Comparison of ENCODE assay signal across 25 mouse cellular contexts in genomic region chr16:18079300-18079699, GRCm38 (mm10). TPM values are rescaled to one million over a fixed set of nuclear protein-coding genes. Genes with fewer than 3 reads are reported as not detected.
"Had no signal": no experiment of that assay in that cellular context is flagged by ENCODE, and none has a peak within 500 bp of the region (broad histone marks: within the 10 kb centered on the region; RNA-seq: fewer than 3 reads in every experiment).

No protein-coding gene starts in this region.

- DNase-seq: gastrocnemius, adult 2 months; gastrocnemius, postnatal 10 days; gastrocnemius, postnatal 25 days; heart, postnatal 4 days; kidney, adult 18-20 months; kidney, postnatal 10 days; kidney, postnatal 25 days; kidney, postnatal 4 days had no signal

- H3K9me3 ChIP-seq: heart, embryonic 10.5 days; heart, embryonic 12.5 days; hindbrain, embryonic 10.5 days; hindbrain, embryonic 12.5 days; intestine, embryonic 15.5 days; kidney, embryonic 15.5 days; limb, embryonic 10.5 days; limb, embryonic 12.5 days; liver, embryonic 12.5 days had no signal

- H3K27me3 ChIP-seq: heart, embryonic 12.5 days; hindbrain, embryonic 12.5 days; intestine, embryonic 15.5 days; kidney, embryonic 15.5 days; limb, embryonic 12.5 days; liver, embryonic 12.5 days had no signal

- H3K4me3 ChIP-seq: gastrocnemius, adult 2 months; heart, embryonic 10.5 days; heart, embryonic 12.5 days; hindbrain, embryonic 10.5 days; hindbrain, embryonic 12.5 days; intestine, embryonic 15.5 days; kidney, embryonic 15.5 days; layer of hippocampus, adult 2 months; left cerebral cortex, adult 2 months; limb, embryonic 10.5 days; limb, embryonic 12.5 days; liver, embryonic 12.5 days had no signal

- H3K4me1 ChIP-seq: heart, embryonic 12.5 days; hindbrain, embryonic 12.5 days; limb, embryonic 12.5 days had no signal

- H3K27ac ChIP-seq: gastrocnemius, adult 2 months; heart, embryonic 10.5 days; hindbrain, embryonic 10.5 days; hindbrain, embryonic 12.5 days; hindbrain, embryonic 14.5 days; intestine, embryonic 15.5 days; kidney, embryonic 15.5 days; layer of hippocampus, adult 2 months; left cerebral cortex, adult 2 months; limb, embryonic 10.5 days; limb, embryonic 12.5 days; liver, embryonic 12.5 days; liver, embryonic 14.5 days had no signal

- H3K36me3 ChIP-seq: heart, embryonic 12.5 days; intestine, embryonic 15.5 days had no signal

- ATAC-seq: hindbrain, embryonic 16.5 days; inflammation-experienced regulatory T-cells, adult 6 months; intestine, embryonic 15.5 days; intestine, postnatal 0 days; liver, embryonic 12.5 days had no signal

- H3K9ac ChIP-seq: heart, embryonic 12.5 days; hindbrain, embryonic 12.5 days; hindbrain, embryonic 14.5 days; intestine, embryonic 15.5 days; kidney, embryonic 15.5 days; limb, embryonic 12.5 days; liver, embryonic 12.5 days; liver, embryonic 14.5 days had no signal

- H3K4me2 ChIP-seq: heart, embryonic 12.5 days; hindbrain, embryonic 12.5 days; hindbrain, embryonic 14.5 days; intestine, embryonic 15.5 days; kidney, embryonic 15.5 days; limb, embryonic 12.5 days; liver, embryonic 12.5 days had no signal

RNA-seq across cellular contexts. Expression of gene Rtn4r, which starts 48.1 kb away (rescaled TPM):
- polyA plus RNA-seq: inflammation-experienced regulatory T-cells, adult 6 months; liver, adult 2 months had no signal
